ENCODE assay signal across 9 mouse cellular contexts in the genomic region with DNA sequence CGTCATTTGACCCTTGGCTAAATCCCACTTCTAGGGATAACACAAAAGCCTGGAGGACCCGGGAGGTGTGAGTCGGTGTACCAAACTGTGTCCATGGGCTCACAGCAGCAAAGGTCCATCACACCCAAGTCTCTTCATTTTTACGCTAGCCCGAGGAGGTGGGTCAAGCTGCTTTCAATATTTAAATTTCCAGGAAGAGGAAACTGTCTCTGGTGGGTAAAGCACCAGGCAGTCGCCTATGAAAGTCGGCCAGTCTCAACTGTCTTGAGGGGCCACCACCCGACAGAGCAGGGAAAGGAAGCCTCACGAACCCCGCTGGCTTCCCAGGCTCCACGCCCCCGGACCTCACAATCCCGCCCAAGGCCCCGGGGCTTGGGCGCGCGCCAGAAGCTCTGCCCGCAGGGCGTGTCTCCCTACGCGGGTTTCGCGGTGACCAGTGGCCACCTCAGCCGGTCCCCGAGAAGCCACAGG. TPM values are rescaled to one million over a fixed set of nuclear protein-coding genes. Genes with fewer than 3 reads are reported as not detected.
A peak's percentile ranks its signal among the peaks of the same experiment; 100 is the strongest.
DNase-seq lines count a peak whose midpoint lies in the region; ATAC-seq lines count a peak whose summit lies in the region.
"Had no signal": no experiment of that assay in that cellular context is flagged by ENCODE, and none has a peak within 500 bp of the region (broad histone marks: within the 10 kb centered on the region; RNA-seq: fewer than 3 reads in every experiment).

No protein-coding gene starts in this region.

- H3K9me3 ChIP-seq in heart, embryonic 15.5 days (replicated peaks) = no peaks in the 10 kb centered on the region
- H3K9me3 ChIP-seq in limb, embryonic 15.5 days = no peaks in the 10 kb centered on the region

- H3K27ac ChIP-seq in heart, embryonic 15.5 days = peak overlapping the region; percentile 88
- H3K27ac ChIP-seq in limb, embryonic 15.5 days = peak overlapping the region; percentile 91

- peak; percentile 48 for ATAC-seq in heart, embryonic 15.5 days (replicated peaks; ENCODE audit: insufficient number of reproducible peaks, insufficient read depth, low FRiP score, low read depth)
- peak; percentile 43; the same call in 1 of the 2 replicates for ATAC-seq in limb, embryonic 15.5 days (ENCODE audit: insufficient number of reproducible peaks, low FRiP score, low TSS enrichment, low read depth)
- ATAC-seq in monocyte, adult 5-6 weeks (replicated peaks; ENCODE audit: insufficient number of reproducible peaks, low FRiP score, low TSS enrichment, poor library complexity, severe bottlenecking) = 0 out of 2 replicates have a peak, but pooled peaks have one; percentile 33

- DNase-seq in cerebellum, adult 9-10 months = peak; percentile 29
- no peak for DNase-seq in cerebellum, adult 9-11 months
- DNase-seq in 416B (ENCODE audit: low read depth) = peak; percentile 83
- DNase-seq in c-Kit-positive CD71-positive TER-119-negative erythroid progenitor cells, embryonic 14.5 days (ENCODE audit: low read depth) = peak; percentile 43
- DNase-seq in thymus, postnatal 36 days = no peak

- H3K36me3 ChIP-seq in heart, embryonic 15.5 days = peaks cover 6% of the 10 kb centered on the region; the same call in 1 of the 2 replicates
- peaks cover 25% of the 10 kb centered on the region for H3K36me3 ChIP-seq in limb, embryonic 15.5 days

- peaks cover 9% of the 10 kb centered on the region; the same call in 1 of the 2 replicates for H3K4me1 ChIP-seq in heart, embryonic 15.5 days (replicated peaks)
- peaks cover 10% of the 10 kb centered on the region for H3K4me1 ChIP-seq in limb, embryonic 15.5 days

- peak overlapping the region; percentile 92 for H3K4me3 ChIP-seq in heart, embryonic 15.5 days
- peak overlapping the region; percentile 98 for H3K4me3 ChIP-seq in limb, embryonic 15.5 days

- WGBS in heart, embryonic 15.5 days = under 1% methylated on average over 25 of the region's 25 CpGs
- WGBS in limb, embryonic 15.5 days = under 1% methylated on average over 25 of the region's 25 CpGs

- H3K9ac ChIP-seq in heart, embryonic 15.5 days = peak overlapping the region; percentile 90
- H3K9ac ChIP-seq in limb, embryonic 15.5 days = peak overlapping the region; percentile 85

- peak overlapping the region; percentile 73 for H3K4me2 ChIP-seq in heart, embryonic 15.5 days
- peak overlapping the region; percentile 63 for H3K4me2 ChIP-seq in limb, embryonic 15.5 days

- no peaks in the 10 kb centered on the region for H3K27me3 ChIP-seq in heart, embryonic 15.5 days
- H3K27me3 ChIP-seq in limb, embryonic 15.5 days = no peaks in the 10 kb centered on the region

RNA-seq across cellular contexts. Expression of gene Pold3, which starts 0.5 kb away (rescaled TPM):
- polyA plus RNA-seq in heart, embryonic 15.5 days (2015; fragmentation: Nextera tagmentation; extraction: Ambion mirVana) = 30.7 and 35.6 TPM in 2 replicates
- polyA plus RNA-seq in limb, embryonic 15.5 days (2015; fragmentation: Nextera tagmentation; extraction: Ambion mirVana) = 50.0 and 52.6 TPM in 2 replicates
- total RNA-seq in monocyte, adult 5-6 weeks (2017) = 56.5 to 79.7 TPM (median 70.0 TPM) in 3 replicates

RNA-seq across cellular contexts. Expression of gene Lipt2, which starts 38.3 kb away (rescaled TPM):
- polyA plus RNA-seq in heart, embryonic 15.5 days (2015; fragmentation: Nextera tagmentation; extraction: Ambion mirVana) = 11.2 and 13.7 TPM in 2 replicates
- polyA plus RNA-seq in limb, embryonic 15.5 days (2015; fragmentation: Nextera tagmentation; extraction: Ambion mirVana) = 20.1 and 20.4 TPM in 2 replicates
- 1.9 to 4.9 TPM in 2 of 3 replicates, not detected in the other for total RNA-seq in monocyte, adult 5-6 weeks (2017)

RNA-seq across cellular contexts. Expression of gene Kcne3, which starts 55.5 kb away (rescaled TPM):
- polyA plus RNA-seq in heart, embryonic 15.5 days (2015; fragmentation: Nextera tagmentation; extraction: Ambion mirVana) = 6.7 and 7.4 TPM in 2 replicates
- 14.3 and 16.9 TPM in 2 replicates for polyA plus RNA-seq in limb, embryonic 15.5 days (2015; fragmentation: Nextera tagmentation; extraction: Ambion mirVana)
- total RNA-seq in monocyte, adult 5-6 weeks (2017) = 0.43 to 1.1 TPM (median 0.87 TPM) in 3 replicates
- total RNA-seq: layer of hippocampus, postnatal 36 days had no signal

Comparison
In these comparisons a context has a peak if more than half of its experiments do, and no peak if none do; other contexts are left out.
1. DNase-seq: peak in cerebellum, adult 9-10 months (single experiment), 416B (single experiment) and c-Kit-positive CD71-positive TER-119-negative erythroid progenitor cells, embryonic 14.5 days (single experiment); none in cerebellum, adult 9-11 months (single experiment) and thymus, postnatal 36 days (0 of 2).
2. Peak in every context shown above with its lines, with median percentiles within 50 percentile points of each other: ATAC-seq.